Mouse (Mus musculus) cerebellum, adult 9-10 months (tissue): Measurements from ENCODE around the gene Galk1.

Source experiments
- DNase-seq: peaks from one replicate; pipeline ENCODE4 v3.0.0; 2022

Gene Galk1

DNA sequence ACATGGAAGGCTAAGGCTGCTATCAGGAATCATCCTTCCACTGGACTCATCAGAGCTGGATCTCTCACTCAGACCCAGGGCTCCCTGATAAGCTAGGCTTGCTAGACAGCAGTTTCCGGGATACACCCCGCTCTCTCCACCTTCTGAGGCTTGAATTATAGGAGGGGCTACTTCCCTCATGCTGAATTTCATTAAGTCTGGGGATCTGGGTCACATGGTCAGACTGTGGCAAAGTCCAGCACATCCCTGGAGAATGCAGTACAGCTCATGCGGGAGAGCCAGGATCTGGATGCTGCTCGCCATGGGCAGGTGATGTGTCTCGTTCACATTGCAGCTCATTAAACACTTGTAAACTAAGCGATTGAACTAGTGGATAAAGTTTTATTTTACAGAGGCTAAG is 41.5 kb downstream of the Galk1 start:
- DNase-seq = no peak

DNA sequence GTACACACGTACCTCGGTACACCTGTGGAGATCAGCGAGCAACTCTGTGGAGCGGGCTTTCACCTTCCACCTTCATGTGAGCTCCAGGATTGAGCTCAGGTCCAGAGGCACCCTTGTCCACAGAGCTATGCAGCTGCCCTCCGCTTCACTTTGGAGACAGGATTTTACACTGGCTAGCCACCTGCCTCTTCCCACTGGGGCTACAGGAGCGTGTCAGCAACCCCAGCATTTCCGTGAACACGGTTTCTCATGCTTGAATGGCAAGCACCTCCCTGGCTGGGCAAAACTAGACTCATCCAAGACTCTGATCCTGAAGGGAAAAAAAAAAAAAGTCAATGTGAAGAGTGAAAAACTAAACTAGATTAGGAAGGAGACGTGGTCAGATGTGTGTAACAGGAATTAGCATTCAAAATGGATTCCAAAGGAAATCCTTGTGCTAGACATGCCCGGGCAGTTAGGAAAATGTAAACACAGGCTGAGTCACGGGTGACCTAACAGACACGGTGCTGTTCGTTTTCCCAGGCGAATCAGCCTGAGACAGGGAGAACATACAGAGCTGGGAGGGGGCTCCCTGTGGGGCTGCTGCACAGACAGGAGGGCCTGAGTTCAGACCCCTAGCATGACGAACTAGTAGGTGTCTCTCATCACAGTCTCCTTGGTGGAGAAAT is 42.4 kb downstream of the Galk1 start:
- no peak for DNase-seq

DNA sequence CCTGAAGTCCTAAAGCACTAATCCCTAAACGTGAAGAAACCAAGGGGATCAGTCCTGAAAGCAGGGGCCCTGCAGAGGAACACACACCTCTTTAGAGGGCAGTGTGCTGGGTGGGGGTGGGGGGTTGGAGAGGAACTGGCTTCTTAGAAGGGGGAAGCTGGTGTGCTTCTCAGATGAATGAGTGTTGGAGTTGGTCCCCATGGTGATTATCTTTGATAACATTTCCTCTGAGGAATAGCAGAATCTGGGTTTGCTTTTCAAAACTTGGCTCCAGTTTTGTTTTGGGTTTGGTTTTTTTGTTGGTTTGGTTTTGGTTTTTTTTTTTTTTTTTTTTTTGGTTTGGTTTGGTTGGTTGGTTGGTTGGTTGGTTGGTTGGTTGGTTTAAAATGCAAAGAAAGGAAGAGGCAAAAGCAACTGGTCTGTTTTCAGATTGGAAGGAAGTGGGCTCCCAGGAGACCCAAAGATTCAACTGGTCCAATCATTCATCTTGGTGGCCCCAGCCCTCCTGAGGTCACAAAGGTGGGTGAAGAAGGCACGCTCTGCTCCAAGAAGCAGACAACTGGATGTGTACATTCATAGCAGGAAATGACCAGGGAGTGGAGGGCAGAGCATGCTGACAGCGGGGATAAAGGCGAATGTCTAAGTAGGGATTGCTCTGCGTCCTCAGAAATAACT is 43.7 kb downstream of the Galk1 start:
- no peak for DNase-seq

DNA sequence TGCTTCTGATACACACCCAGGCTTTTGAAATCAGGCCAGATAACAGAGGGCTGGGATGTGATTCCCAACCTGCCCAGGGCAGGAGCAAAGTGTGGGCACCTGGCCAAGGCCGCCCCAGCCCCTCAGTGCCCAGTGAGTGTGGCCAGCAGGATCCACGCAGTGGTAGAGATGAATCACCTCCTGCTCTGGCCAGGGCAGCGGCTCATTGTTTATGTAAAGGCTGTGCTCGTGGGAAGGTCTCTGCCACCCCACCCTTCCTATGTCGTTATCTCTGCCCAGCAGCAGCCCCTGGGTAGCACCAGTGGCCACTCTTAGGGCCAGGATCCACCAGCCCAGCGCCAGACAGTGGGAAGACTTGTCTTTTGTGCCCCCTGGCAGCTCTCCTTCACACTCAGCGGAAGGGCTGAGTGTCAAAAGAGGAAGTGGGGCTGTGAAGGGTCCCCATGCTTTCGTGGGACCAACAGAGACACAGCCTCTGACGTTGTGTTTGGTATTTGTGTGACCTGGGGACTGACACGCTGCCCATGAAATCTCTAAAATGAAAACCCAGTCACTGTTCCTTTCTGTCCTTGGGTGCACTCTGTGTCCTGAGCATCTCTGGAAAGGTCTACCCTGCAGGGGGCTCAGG is 47.4 kb downstream of the Galk1 start:
- no peak for DNase-seq

DNA sequence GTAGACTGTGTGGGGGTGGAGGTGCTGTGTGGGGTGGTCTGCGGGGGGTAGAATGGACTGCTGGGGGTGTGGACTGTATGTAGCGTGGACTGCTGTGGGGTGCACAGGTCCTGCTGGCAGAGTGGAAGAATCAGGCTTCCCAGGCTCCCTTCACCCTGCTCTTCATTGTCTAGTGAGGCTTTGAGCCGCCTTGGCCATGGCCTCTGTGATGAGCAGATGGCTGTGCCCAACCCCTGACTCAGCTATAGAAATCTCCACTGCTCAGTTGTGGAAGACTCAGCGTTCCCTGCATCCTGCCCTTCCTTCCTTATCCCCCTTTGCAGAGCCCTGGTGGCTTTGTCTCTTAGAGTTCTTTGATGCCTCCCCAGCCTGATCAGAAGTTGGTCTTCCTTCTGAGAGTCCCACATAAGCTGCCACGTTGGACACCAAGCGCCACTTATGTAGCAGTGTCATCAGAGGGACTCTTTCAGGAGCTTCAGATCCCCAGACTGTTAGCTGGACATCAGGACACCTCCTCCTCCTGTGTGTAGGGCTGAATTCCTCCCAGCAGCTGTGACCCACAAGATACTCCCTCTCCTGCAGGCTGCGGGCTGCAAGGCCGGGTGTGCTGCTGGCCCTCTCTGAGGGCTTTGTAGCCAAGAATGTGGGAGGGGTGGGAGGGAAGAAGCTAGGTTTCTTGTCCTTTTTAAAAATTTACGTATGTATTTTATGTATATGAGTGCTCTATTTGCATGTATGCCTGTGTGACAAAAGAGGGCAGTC is 49.7 kb downstream of the Galk1 start:
- DNase-seq = no peak

DNA sequence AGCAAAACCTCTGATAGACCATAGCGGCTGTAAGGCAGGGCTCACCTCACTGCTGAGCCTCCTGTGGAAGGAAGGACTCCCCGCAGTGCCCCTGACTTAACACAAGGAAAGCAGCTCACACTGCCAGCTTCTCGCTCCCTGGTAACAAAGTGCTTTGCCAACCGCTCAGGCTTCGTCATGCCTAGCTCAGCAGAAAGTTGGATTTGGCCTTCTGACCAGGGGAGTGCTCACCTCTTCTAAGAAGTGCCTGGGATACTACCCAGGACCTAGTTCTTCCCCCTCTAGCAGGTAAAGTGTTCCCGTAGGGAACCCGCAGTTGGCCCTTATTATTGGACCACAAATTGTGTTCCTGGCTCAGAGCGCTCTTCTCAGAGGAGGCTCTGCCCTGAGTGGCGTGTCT is 53.5 kb downstream of the Galk1 start:
- DNase-seq = no peak
